Mouse (Mus musculus) MEL (cell line): ENCODE measurements around the gene Pla2g7.

ENCODE experiments used
- BHLHE40 ChIP-seq: IDR thresholded peaks from 2 replicates; pipeline ENCODE4 v1.6.1; 2012; ENCODE audit warnings: low read depth, mild to moderate bottlenecking, inconsistent platforms, low read length, improper control_type of control experiment, borderline replicate concordance
- CHD2 ChIP-seq: IDR thresholded peaks from 2 replicates; pipeline ENCODE4 v1.6.1; 2011; ENCODE audit warnings: low read length, improper control_type of control experiment
- CTCF ChIP-seq, 3 experiments: IDR thresholded peaks in 2 of 3; conservative IDR thresholded peaks in 1 of 3; 2 replicates each; pipeline ENCODE4 v1.5.1; 2011 to 2012; ENCODE audit warnings: low read length in 3 of 3, low read depth in 2 of 3, mild to moderate bottlenecking in 2 of 3, improper control_type of control experiment in 1 of 3, inconsistent platforms in 1 of 3, mixed read lengths in 1 of 3, moderate library complexity in 1 of 3; ENCODE audit not compliant: control insufficient read depth in 1 of 3, insufficient read depth in 1 of 3, poor library complexity in 1 of 3, severe bottlenecking in 1 of 3
- ELF1 ChIP-seq: IDR thresholded peaks from 2 replicates; pipeline ENCODE4 v1.6.1; 2014; ENCODE audit warnings: low read depth, mild to moderate bottlenecking, inconsistent platforms, low read length, improper control_type of control experiment, moderate library complexity
- EP300 ChIP-seq, 2 experiments: IDR thresholded peaks; 2 replicates each; pipeline ENCODE4 v1.6.1; 2011; ENCODE audit warnings: improper control_type of control experiment in 2 of 2, low read length in 2 of 2, low read depth in 1 of 2, mild to moderate bottlenecking in 1 of 2
- GATA1 ChIP-seq: IDR thresholded peaks from 2 replicates; pipeline ENCODE4 v1.6.1; 2011; ENCODE audit warnings: low read depth, low read length, improper control_type of control experiment
- MEF2A ChIP-seq: IDR thresholded peaks from 2 replicates; pipeline ENCODE4 v1.6.1; 2014; ENCODE audit warnings: low read depth, mild to moderate bottlenecking, inconsistent platforms, low read length, improper control_type of control experiment; ENCODE audit not compliant: poor library complexity, insufficient replicate concordance, severe bottlenecking; ENCODE audit errors: extremely low read depth
- POLR2A ChIP-seq, 2 experiments: IDR thresholded peaks; 2 replicates each; pipeline ENCODE4 v1.6.1; 2011 to 2012; ENCODE audit warnings: low read length in 2 of 2, mild to moderate bottlenecking in 2 of 2, control low read depth in 1 of 2, improper control_type of control experiment in 1 of 2, low read depth in 1 of 2, moderate library complexity in 1 of 2; ENCODE audit not compliant: control insufficient read depth in 1 of 2, insufficient read depth in 1 of 2, poor library complexity in 1 of 2
- POLR2AphosphoS5 ChIP-seq: IDR thresholded peaks from 2 replicates; pipeline ENCODE4 v1.6.1; 2012; ENCODE audit warnings: low read depth, borderline replicate concordance, mild to moderate bottlenecking, inconsistent platforms, low read length, moderate library complexity, mixed read lengths
- TCF12 ChIP-seq: IDR thresholded peaks from 2 replicates; pipeline ENCODE4 v1.6.1; 2014; ENCODE audit warnings: low read depth, mild to moderate bottlenecking, inconsistent platforms, low read length, improper control_type of control experiment, moderate library complexity
- USF1 ChIP-seq: IDR thresholded peaks from 2 replicates; pipeline ENCODE4 v1.6.1; 2014; ENCODE audit warnings: low read depth, mild to moderate bottlenecking, inconsistent platforms, low read length, improper control_type of control experiment, moderate library complexity
- USF2 ChIP-seq, 2 experiments: IDR thresholded peaks; 2 replicates each; pipeline ENCODE4 v1.6.1; 2011 to 2012; ENCODE audit warnings: improper control_type of control experiment in 2 of 2, low read length in 2 of 2, borderline replicate concordance in 1 of 2, inconsistent platforms in 1 of 2, low read depth in 1 of 2, mild to moderate bottlenecking in 1 of 2; ENCODE audit not compliant: insufficient read depth in 1 of 2
- ZC3H11A ChIP-seq: IDR thresholded peaks from 2 replicates; pipeline ENCODE4 v1.6.1; 2012; ENCODE audit warnings: low read depth, mild to moderate bottlenecking, inconsistent platforms, low read length, improper control_type of control experiment

- TF ChIP-seq USF2 (IDR thresholded peaks at IDR 0.05; ENCODE audit: borderline replicate concordance in 1 of 2, insufficient read depth in 1 of 2, low read depth in 1 of 2, low read length in 2 of 2), result no peak
- TF ChIP-seq USF1, result no peak
- TF ChIP-seq ELF1, result no peak
- TF ChIP-seq TCF12, result no peak
- no peak for TF ChIP-seq POLR2A (IDR thresholded peaks at IDR 0.05; ENCODE audit: control insufficient read depth in 1 of 2, insufficient read depth in 1 of 2, low read depth in 1 of 2, low read length in 2 of 2, poor library complexity in 1 of 2)
- no peak for TF ChIP-seq CHD2
- no peak for TF ChIP-seq BHLHE40
- TF ChIP-seq MEF2A, result no peak
- TF ChIP-seq EP300 (IDR thresholded peaks at IDR 0.05; ENCODE audit: low read depth in 1 of 2, low read length in 2 of 2), result no peak
- TF ChIP-seq ZC3H11A, result no peak
- TF ChIP-seq CTCF (IDR thresholded peaks at IDR 0.05 in 2 of 3, conservative IDR thresholded peaks at IDR 0.05 in 1 of 3; ENCODE audit: control insufficient read depth in 1 of 3, insufficient read depth in 1 of 3, low read depth in 2 of 3, low read length in 3 of 3, poor library complexity in 1 of 3, severe bottlenecking in 1 of 3), result no peak
- TF ChIP-seq GATA1, result no peak
- TF ChIP-seq POLR2AphosphoS5, result no peak
These were observed 76.5 kb downstream of the Pla2g7 start for GRCm38 (mm10) chr17:43644375-43644774.
